Mouse (Mus musculus): ENCODE results near the gene Tatdn2. TPM values are rescaled to one million over a fixed set of nuclear protein-coding genes. Genes with fewer than 3 reads are reported as not detected.
A peak's percentile ranks its signal among the peaks of the same experiment; 100 is the strongest.

The Tatdn2 gene
- total and polyA plus RNA-seq, 3 experiments, result 20.9 to 72.0 (median 33.1) TPM

GRCm38 (mm10) chr6:113690008-113690399, 6.8 kb upstream of the Tatdn2 start:
- no peak for ATAC-seq (ENCODE audit: extremely low read depth, insufficient number of reproducible peaks, low FRiP score, poor library complexity, severe bottlenecking)
- Histone ChIP-seq H3K4me1 (ENCODE audit: insufficient read depth, low read depth, low read length) (peaks cover 66% of the 10 kb centered on the region), H3K36me3 (replicated peaks) (peaks cover 42% of the 10 kb centered on the region)

GRCm38 (mm10) chr6:113690400-113691083, 6.3 kb upstream of the Tatdn2 start:
- Histone ChIP-seq H3K9me3 (replicated peaks) (no peaks in the 10 kb centered on the region), H3K36me3 (replicated peaks) (peaks cover 38% of the 10 kb centered on the region), H3K4me3 (ENCODE audit: low read depth, low read length) (peak overlapping the region; percentile 67; the same call in 1 of the 2 replicates), H3K4me1 (ENCODE audit: insufficient read depth, low read depth, low read length) (peaks cover 69% of the 10 kb centered on the region), H3K27me3 (ENCODE audit: insufficient read depth, low read length) (no peaks in the 10 kb centered on the region)
- ATAC-seq (ENCODE audit: extremely low read depth, insufficient number of reproducible peaks, low FRiP score, poor library complexity, severe bottlenecking) (peak; percentile 96), DNase-seq (ENCODE audit: low spot score) (peak; percentile 88)
- TF ChIP-seq CTCF (IDR thresholded peaks at IDR 0.05; ENCODE audit: low read depth, low read length) (no peak), TAL1 (conservative IDR thresholded peaks at IDR 0.05; ENCODE audit: low read depth, low read length) (peak; percentile 63)

More at GRCm38 (mm10) chr6:113690008-113690399, 6.8 kb upstream of the Tatdn2 start:
- Histone ChIP-seq H3K27me3 (ENCODE audit: insufficient read depth, low read length) (no peaks in the 10 kb centered on the region), H3K9me3 (replicated peaks) (no peaks in the 10 kb centered on the region), H3K4me3 (ENCODE audit: low read depth, low read length) (no peak overlapping the region; the same call in 1 of the 2 replicates)
- TF ChIP-seq GATA1 (IDR thresholded peaks at IDR 0.05; ENCODE audit: borderline replicate concordance, low read length), result no peak
- no peak for DNase-seq (ENCODE audit: low spot score)

GRCm38 (mm10) chr6:113691084-113691462, 5.8 kb upstream of the Tatdn2 start:
- peaks cover 72% of the 10 kb centered on the region for H3K4me1 ChIP-seq (ENCODE audit: insufficient read depth, low read depth, low read length)
- DNase-seq (ENCODE audit: low spot score) (no peak), ATAC-seq (ENCODE audit: extremely low read depth, insufficient number of reproducible peaks, low FRiP score, poor library complexity, severe bottlenecking) (0 out of 2 replicates have a peak, but pooled peaks have one; percentile 5)
- TF ChIP-seq TAL1 (conservative IDR thresholded peaks at IDR 0.05; ENCODE audit: low read depth, low read length), result no peak
- no peak for TF ChIP-seq CTCF (IDR thresholded peaks at IDR 0.05; ENCODE audit: low read depth, low read length)
- TF ChIP-seq POLR2AphosphoS5 (IDR thresholded peaks at IDR 0.05; ENCODE audit: insufficient replicate concordance, low read depth, low read length), result no peak
- TF ChIP-seq GATA1 (IDR thresholded peaks at IDR 0.05; ENCODE audit: borderline replicate concordance, low read length), result no peak
- TF ChIP-seq GATA2 (IDR thresholded peaks at IDR 0.05; ENCODE audit: borderline replicate concordance, low read depth, low read length), result no peak
- no peaks in the 10 kb centered on the region for H3K27me3 ChIP-seq (ENCODE audit: insufficient read depth, low read length)
- H3K9me3 ChIP-seq (replicated peaks), result no peaks in the 10 kb centered on the region
- H3K4me3 ChIP-seq (ENCODE audit: low read depth, low read length), result peak overlapping the region; percentile 67; the same call in 1 of the 2 replicates
- peaks cover 38% of the 10 kb centered on the region for H3K36me3 ChIP-seq (replicated peaks)

- no peak overlapping the region; the same call in 1 of the 2 replicates for H3K4me3 ChIP-seq (ENCODE audit: low read depth, low read length)
- H3K9me3 ChIP-seq (replicated peaks), result no peaks in the 10 kb centered on the region
- TF ChIP-seq GATA2 (IDR thresholded peaks at IDR 0.05; ENCODE audit: borderline replicate concordance, low read depth, low read length) (no peak), POLR2AphosphoS5 (IDR thresholded peaks at IDR 0.05; ENCODE audit: insufficient replicate concordance, low read depth, low read length) (no peak), TAL1 (conservative IDR thresholded peaks at IDR 0.05; ENCODE audit: low read depth, low read length) (no peak), GATA1 (IDR thresholded peaks at IDR 0.05; ENCODE audit: borderline replicate concordance, low read length) (no peak), CTCF (IDR thresholded peaks at IDR 0.05; ENCODE audit: low read depth, low read length) (no peak)
- ATAC-seq (ENCODE audit: extremely low read depth, insufficient number of reproducible peaks, low FRiP score, poor library complexity, severe bottlenecking), result no peak
- H3K36me3 ChIP-seq (replicated peaks), result peaks cover 29% of the 10 kb centered on the region
- DNase-seq (ENCODE audit: low spot score), result no peak
- no peaks in the 10 kb centered on the region for H3K27me3 ChIP-seq (ENCODE audit: insufficient read depth, low read length)
- H3K4me1 ChIP-seq (ENCODE audit: insufficient read depth, low read depth, low read length), result peaks cover 71% of the 10 kb centered on the region
Measured at GRCm38 (mm10) chr6:113692661-113693133, 4.2 kb upstream of the Tatdn2 start.

GRCm38 (mm10) chr6:113693377-113693776, 3.5 kb upstream of the Tatdn2 start:
- DNase-seq (ENCODE audit: low spot score), result no peak
- no peak for TF ChIP-seq CTCF (IDR thresholded peaks at IDR 0.05; ENCODE audit: low read depth, low read length)
- no peak for TF ChIP-seq GATA2 (IDR thresholded peaks at IDR 0.05; ENCODE audit: borderline replicate concordance, low read depth, low read length)
- TF ChIP-seq GATA1 (IDR thresholded peaks at IDR 0.05; ENCODE audit: borderline replicate concordance, low read length), result no peak
- TF ChIP-seq TAL1 (conservative IDR thresholded peaks at IDR 0.05; ENCODE audit: low read depth, low read length), result no peak
- TF ChIP-seq POLR2AphosphoS5 (IDR thresholded peaks at IDR 0.05; ENCODE audit: insufficient replicate concordance, low read depth, low read length), result no peak
- H3K27me3 ChIP-seq (ENCODE audit: insufficient read depth, low read length), result no peaks in the 10 kb centered on the region
- no peak overlapping the region for H3K4me3 ChIP-seq (ENCODE audit: low read depth, low read length)
- no peaks in the 10 kb centered on the region for H3K9me3 ChIP-seq (replicated peaks)
- ATAC-seq (ENCODE audit: extremely low read depth, insufficient number of reproducible peaks, low FRiP score, poor library complexity, severe bottlenecking), result no peak
- H3K4me1 ChIP-seq (ENCODE audit: insufficient read depth, low read depth, low read length), result peaks cover 77% of the 10 kb centered on the region
- H3K36me3 ChIP-seq (replicated peaks), result peaks cover 30% of the 10 kb centered on the region

GRCm38 (mm10) chr6:113695203-113695602, 1.6 kb upstream of the Tatdn2 start:
- Histone ChIP-seq H3K27me3 (ENCODE audit: insufficient read depth, low read length) (no peaks in the 10 kb centered on the region), H3K4me3 (ENCODE audit: low read depth, low read length) (no peak overlapping the region), H3K9me3 (replicated peaks) (no peaks in the 10 kb centered on the region), H3K4me1 (ENCODE audit: insufficient read depth, low read depth, low read length) (peaks cover 78% of the 10 kb centered on the region), H3K36me3 (replicated peaks) (peaks cover 41% of the 10 kb centered on the region)
- DNase-seq (ENCODE audit: low spot score) (no peak), ATAC-seq (ENCODE audit: extremely low read depth, insufficient number of reproducible peaks, low FRiP score, poor library complexity, severe bottlenecking) (no peak)
- TF ChIP-seq CTCF (IDR thresholded peaks at IDR 0.05; ENCODE audit: low read depth, low read length), result no peak
- peak; percentile 13; the same call in 1 of the 2 replicates for TF ChIP-seq TAL1 (conservative IDR thresholded peaks at IDR 0.05; ENCODE audit: low read depth, low read length)

All from G1E (cell line).